Mouse (Mus musculus): ENCODE measurements around the gene Slc8a2.

DNA sequence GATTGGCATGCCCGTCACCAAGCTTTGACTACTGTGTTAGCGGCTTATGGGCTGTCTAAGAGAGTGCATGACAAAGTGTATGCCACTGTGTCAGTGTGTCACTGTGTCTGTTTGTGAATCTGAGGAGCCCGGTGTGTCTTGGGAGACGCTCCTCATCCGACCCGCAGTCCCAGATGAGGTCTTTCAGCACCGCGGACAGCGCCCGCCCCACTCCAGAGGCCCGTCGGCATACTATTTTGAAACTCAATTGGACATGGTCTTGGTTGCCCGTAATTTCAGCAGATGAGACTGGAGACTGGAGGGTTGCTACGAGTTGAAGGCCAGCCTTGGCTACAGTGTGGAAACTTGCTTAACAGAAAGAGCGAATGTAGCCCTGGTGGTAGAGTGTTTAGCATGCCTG is 18.0 kb downstream of the Slc8a2 start:
- TF ChIP-seq CTCF (IDR thresholded peaks at IDR 0.05; ENCODE audit: low read depth), result no peak
- TF ChIP-seq EP300 (IDR thresholded peaks at IDR 0.05; ENCODE audit: low read depth), result no peak

All from liver, postnatal 0 days (tissue).